Mouse (Mus musculus) spleen, embryonic (tissue): ENCODE data around the gene Fam168a.
"Not testable (repeated sequence)": the region's sequence is repeated elsewhere in the genome, so short reads cannot be mapped to it uniquely, and the experiment has no call there.

Experiments used
- CTCF ChIA-PET: fragments of 350-600 bp; sonication (Branson Sonifier 250); formaldehyde crosslinking; loops from one replicate; lab custom pipeline; 2022; lab: Charles Lee

Fam168a gene

DNA sequence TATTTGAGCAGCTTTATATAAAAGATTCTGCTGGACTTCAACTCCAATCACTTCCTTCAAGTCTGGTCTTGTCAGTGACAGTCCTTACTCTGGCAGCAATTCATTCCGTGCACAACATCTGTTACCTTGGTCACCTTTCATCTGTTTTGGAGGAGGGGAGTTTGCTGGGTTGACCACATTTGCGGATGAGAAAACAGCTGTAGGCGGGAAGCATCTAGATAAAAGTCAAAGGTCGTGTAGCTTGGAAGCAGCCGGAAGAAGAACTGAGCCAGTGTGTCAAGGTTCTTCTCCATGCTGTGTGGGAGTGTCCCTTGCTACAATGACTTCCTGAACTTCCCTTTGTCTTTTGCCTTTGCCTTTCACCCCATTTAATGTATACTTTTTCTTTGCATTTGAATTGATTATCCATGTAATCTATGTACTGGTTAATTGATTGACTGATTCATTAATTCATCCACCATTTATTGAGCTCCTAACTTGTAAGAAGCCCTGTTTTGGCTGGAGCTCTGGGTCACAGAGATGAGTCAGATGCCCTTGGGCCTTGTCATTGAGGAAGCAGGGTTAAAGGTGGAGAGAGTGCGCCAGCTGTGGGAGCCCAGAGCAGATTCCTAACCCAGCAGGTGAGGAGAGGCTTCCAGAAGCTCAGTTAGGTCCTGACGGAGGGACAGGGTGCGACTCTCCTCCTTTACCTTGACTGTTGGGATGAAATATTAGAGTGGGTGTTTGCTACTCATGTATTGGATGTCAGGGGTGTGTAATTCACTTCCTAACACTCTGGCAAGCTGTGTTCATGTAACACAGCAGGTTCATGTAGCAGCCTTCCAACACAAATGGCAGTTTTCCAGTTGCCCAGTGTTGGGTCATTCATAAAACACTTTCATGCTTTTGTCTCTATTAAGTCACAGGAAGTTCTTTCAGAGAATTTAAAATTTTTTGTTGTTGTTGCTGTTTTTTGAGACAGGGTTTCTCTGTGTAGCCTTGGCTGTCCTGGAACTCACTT lies 6.4 kb upstream of the Fam168a start:
- CTCF ChIA-PET: interaction anchor here (0.8 kb wide), 1 partner anchor 611 kb away, joined by 9 read pairs; no protein-coding TSS in a partner anchor

DNA sequence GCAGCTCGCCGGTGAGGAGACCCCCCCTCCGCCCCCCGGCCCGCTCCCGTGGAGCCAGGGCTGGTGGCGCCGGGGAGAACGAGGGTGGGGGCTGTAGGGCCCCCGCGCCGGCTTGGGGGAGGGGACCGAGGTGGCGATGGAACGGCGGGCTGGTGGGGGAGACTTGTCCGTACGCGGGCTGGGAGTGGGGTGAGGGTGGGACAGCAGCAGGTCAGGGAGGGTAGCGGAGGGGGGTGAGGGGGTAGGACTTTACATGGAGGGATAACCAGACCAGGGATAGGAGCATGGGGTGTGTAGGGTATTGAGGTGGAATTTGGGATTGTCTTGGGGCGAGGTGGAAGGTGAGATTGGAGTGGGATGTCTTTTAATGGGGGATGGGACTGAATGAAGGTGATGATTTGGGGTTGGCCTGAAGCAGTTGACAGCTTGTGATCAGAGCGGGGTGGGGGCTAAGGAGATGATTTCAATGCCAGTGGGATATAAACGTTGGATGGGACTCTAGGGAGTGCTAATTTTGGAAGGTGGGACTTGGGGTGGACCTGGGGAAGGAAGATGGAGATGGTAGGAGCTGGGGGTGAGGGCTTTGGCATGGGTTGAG lies 547 bp downstream of the Fam168a start:
- CTCF ChIA-PET: interaction anchor here (0.6 kb wide), 2 partner anchors 283 to 435 kb away, joined by 3 to 5 read pairs; no protein-coding TSS in a partner anchor

DNA sequence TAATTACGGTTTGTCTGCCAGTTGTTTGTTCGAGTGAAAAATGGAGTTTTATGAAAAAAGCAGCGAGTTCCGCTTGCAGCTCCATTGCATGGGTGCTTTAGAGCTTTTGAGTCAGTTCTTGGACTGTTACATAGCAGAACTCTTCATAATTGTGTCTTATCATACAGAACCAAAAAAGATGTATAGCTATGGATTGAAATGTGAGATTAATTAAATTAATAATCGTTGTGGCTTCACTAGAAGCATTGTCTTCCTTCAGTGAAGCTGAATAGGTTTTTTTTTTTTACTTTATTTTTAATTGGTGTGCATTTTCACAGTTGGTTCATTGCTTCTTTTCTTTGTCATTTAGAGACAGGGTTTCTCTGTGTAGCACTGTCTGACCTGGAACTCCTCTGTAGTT lies 12.3 kb downstream of the Fam168a start:
- CTCF ChIA-PET: interaction anchor here (0.6 kb wide), 1 partner anchor 15 kb away, joined by 6 read pairs; no protein-coding TSS in a partner anchor

DNA sequence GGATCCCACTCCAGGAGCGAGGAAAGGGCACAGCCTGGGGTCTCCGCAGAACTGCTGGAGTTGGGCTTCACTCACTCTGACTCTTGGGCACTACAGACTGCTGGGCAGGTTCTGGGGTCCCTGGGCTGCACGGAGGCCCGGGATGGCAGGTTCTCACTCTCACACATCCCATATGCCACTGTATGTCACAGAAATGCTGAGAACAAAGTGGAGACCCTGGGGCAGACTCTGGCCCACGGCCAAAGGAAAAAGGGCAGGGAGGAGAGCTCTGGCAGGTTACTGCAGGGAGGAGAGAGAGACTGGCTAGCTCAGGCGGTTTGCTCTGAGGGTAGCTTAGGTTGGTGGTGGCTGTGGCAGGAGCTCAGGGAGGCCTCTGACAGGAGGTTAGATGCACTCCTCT lies 15.8 kb downstream of the Fam168a start:
- CTCF ChIA-PET: interaction anchor here (0.7 kb wide), 1 partner anchor 10 kb away, joined by 10 read pairs; no protein-coding TSS in a partner anchor

DNA sequence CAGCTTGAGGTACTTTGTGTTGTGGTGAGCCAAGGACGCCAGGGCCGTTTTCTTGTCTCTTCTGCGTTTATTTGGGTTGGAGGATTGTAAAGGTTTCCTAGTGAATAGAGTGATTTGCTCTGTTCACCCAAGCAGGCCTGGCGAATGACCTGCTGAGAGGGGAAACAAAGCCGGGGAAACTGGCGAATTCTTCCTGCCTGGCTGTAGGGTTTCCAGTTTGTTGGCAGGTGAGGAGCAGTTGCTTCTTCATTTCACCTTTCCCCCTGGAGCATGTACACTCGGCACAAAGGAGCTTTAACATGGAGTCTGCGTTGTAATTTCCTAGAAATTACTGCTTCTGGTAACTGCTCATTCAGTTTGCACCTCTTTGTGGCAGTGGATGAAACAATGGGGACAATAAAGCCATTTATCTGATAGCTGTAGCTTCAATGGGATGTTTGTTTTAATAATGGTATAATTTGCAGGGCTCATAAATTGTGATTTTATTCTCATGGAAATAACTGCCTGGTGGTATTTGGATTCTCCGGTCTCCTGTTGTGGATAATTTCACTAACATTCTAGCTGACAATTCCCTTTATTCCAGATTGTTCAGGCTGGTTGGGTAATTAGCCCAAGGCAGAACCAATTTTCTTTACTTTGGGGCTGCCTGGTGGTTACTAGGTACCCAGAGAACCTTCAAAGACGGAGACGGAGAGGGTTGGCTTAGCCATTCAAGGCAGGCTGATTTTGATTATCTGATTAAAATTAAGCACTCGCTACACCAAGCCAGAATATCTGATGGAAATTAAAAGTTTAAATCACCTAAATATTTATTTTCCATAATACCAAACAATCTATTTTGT lies 17.2 kb downstream of the Fam168a start:
- CTCF ChIA-PET: no interaction called here

DNA sequence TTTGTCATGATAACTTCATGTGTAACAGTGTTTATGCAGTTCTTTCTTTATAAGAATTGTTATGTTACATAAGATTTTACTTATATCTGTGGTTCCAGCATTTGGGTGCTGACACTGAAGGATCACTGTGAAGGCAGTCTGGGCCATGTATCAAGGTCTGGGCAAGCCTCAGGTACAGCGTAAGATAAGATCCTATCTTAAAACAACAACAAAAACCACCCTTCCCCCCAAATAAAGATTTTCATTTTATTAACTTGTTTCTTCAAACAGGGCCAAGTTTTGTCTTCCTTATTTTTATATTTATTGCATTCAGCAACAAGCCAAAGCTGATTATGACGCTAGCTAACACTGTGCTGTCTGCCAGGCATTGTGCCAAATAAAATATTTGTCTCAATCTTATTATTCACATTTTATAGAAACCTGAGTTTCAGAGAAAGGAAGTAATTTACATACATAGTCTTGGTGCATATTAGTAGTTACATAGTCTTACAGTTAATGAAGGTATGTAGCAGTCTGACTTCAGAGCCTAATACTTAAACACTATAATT lies 21.2 kb downstream of the Fam168a start:
- CTCF ChIA-PET: no interaction called here

DNA sequence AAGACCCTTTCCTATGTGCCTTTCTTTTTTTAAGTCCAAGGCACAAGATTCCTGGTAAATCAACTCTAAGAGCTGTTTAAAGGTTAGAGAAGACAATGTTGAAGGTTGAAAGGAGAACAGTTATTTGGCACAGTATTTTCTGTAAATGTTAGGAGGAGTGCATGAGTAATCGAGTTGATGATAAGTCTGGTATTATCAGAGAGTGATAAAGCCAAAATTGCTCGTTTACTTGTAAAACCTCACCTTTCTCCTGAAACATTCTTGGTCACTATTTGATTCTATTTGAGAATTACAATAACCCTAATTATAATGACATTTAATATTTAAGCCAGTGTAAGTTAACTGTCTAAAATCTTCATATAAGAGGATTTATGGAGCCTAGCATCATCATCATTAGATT lies 23.3 kb downstream of the Fam168a start:
- CTCF ChIA-PET: no interaction called here

DNA sequence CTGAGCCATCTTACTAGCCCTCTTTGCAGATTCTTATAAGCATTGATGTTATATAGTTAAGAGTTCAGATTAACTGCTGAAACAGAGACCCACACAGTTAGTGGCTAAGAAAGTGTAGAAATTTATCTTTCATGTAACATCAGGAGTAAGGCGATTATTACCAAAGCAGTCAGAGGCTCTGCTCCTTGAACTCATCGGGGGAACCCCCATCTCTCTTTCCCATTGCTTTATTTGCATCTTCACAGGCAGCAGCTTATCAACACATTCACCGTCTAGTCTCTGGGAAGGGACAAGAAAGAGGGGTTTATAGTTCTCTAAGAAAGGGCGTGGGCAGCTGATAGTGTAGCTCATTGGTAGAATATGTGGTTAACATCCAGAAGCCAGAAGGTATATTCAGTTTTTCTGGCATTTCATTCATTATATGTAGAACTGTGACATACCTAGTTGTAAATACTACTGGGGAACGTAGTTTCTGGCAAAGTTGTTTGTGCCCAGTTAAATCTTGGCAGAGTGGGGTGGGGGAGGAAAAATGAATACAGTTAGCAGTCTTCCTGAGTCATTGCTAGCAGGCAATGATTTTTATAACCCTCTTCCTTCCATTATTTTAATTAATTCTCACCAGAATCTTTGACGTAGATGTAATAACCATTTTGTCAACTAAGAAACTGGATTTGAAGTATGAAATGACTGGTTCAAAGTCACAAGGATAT lies 26.1 kb downstream of the Fam168a start:
- CTCF ChIA-PET: interaction anchor here (0.5 kb wide), 1 partner anchor 11 kb away, joined by 10 read pairs; no protein-coding TSS in a partner anchor

DNA sequence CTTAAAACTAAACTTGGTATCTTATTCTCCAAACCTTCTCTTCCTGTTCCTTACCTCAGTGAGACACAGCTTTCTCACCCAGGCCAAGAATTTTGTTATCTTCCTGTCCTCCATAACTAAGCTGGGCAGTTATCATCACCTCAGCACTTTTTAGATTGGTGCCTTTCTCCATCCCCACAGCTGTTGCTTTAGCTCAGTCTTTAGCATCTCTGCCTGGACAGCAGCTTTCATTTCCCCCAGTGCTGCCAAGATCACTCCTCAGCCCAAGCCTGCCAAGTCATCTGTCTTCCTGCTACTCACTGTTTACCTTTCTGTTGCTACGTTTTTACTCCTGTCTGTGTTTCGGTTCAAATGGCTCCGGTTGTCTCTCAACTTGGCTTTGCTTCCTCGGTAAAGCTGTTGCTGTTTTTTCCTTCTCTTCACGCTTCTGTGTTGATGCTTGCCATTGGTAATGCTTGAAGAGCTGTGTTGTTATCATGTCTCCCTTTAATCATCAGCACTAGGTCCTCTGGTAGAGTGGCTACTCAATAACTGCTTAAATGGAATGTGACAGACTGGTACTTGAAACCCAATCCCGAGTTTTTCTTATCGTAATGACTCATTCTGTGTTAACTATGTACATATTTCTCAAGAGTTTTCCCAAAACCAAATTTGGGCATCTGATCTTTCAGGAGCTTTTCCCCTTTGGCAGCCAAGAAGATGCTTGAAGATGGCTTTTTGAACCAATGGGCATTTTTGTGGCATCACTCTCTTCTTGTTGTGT lies 26.8 kb downstream of the Fam168a start:
- CTCF ChIA-PET: no interaction called here

DNA sequence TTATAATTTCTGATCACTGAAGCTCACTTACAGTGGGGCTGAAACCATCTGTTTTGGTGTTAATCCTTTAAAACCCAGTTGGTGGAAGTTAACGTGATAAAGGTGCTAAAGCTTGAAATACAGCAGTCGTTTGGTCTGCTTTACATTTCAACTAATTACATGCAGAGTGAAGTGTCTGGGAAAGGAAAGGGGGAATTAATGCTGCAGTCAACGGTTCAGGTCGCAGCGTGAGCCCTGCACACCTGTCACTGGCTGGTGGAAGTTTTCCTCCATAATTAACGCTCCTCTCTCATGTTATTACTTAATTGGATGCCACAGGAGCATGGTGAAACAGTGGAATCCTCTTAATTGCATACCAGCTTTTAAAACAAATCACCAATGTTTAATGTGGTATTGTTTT lies 27.8 kb downstream of the Fam168a start:
- CTCF ChIA-PET: no interaction called here

DNA sequence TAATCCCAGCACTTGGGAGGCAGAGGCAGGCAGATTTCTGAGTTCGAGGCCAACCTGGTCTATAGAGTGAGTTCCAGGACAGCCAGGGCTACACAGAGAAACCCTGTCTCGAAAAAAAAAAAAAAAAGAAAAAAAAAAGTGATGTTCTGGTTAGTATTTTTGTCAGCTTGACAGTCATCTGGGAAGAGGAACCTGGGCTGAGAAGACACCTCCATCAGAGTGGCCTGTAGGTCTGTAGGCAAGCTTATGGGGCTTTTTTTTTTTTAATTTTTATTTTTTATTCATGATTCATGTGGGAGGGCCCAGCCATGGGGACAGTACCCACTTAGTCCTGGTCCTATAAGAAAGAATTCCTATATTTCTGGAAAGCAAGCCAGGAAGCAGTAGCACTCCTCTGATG lies 28.5 kb downstream of the Fam168a start:
- CTCF ChIA-PET: not testable (repeated sequence)

DNA sequence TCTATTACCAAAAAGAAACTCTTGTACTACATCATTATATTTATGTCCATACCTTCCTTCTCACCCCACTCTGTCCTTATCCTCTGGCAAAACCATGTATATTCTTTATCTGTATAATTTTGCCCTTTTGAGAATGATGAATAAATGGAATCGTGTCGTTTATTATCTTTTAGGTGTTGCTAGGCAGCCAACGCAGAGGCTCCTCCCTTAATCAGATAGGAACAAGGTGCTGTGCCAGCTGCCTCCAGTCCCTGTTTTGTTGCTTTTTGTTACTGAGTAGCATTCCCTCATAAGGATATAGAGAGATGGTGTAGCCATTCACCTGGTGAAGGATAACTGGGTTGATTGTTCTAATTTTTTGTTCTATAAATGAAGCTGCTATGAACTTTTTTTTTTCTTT lies 29.7 kb downstream of the Fam168a start:
- CTCF ChIA-PET: no interaction called here

DNA sequence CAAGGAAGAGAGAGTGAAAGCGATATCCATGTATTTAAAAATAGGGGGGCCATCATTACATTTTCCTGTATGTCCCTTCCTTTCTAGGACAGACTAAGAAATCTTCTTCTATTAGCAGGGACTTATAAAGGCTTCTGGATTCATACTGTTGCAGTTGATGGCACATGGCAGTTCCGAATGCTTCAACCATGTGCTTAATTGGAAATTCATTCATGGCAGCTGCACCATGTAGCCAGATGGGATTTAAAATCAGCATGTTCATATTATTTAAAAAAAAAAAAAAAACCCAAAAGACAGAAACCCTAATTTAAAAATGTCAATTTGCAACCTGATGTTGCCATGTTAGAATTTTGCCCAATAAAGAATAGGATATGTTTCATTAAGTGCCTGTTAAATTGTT lies 37.9 kb downstream of the Fam168a start:
- CTCF ChIA-PET: no interaction called here

DNA sequence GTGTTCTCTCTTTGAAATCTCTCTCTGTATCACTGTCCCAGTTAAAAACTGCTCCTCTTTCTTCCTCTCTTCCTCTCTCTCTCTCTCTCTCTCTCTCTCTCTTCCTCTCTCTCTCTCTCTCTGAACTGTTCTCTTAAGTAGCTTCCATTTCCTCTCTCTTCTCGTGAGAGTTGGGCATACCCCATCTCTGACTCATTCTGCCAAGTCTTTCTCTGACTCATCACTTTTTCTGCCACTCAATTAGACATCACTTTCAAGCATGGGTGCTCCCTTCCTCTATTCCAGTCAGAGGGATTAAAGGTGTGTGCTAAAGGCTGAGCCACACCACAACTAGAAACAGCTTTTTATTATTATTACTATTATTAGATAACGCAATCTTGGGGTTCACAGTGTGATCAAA lies 43.7 kb downstream of the Fam168a start:
- CTCF ChIA-PET: no interaction called here

DNA sequence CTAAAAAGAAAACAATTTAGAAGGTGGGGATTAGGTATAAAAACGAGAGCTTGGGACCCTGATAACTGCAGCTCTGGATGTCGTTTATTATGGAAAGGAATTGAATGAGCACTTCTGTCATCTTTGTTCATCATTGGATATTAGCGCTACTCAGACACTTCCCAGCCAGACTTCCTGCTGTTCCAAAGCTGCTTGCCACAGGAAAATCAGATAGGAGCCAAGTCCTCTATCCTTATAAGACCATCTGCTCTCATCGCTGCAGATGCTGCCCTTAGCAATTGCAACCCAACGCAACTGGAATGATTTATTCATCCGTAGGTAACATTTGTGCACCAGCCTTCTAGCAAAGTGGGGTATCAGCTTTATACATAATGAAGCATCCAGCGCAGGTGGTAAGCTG lies 52.3 kb downstream of the Fam168a start:
- CTCF ChIA-PET: no interaction called here

DNA sequence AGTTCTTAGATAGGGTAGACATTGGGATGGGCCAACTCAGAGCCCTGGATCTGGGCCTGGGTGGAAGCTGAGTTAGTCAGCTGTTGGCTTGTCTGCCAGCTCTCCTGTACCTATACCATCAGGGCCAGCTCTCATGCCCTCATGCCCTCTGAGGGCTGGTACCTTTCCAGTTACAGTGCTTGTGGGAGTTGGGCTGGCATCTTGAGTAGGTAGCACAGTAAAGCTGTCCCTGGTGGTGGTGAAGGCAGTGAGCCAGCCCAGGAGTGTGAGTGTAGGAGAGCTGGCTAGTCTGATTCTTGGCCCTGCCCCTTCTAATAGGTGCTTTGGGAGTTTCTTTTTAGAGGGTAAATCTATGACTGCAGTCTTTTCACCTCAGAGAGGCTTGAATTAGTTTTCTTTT lies 56.3 kb downstream of the Fam168a start:
- CTCF ChIA-PET: interaction anchor here (0.6 kb wide), 1 partner anchor 122 kb away, joined by 3 read pairs; no protein-coding TSS in a partner anchor

DNA sequence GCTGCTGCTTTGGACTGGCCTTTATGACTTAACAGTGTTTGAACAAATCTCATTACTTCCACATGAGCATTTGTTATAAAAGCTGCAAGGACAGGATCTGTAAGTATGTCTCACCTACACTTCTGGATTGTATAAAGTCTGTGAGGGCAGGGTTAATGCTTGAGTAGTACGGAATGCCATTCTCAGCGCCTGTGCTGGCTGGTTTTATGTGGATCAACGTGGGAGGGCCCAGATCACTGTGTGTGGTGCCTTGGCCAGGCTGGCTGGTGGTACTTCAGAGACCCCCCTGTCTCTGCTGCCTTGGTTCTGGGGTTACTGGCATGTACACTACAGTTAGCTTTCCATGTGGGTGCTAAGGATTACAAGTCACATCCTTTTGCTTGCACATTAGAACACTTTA lies 61.1 kb downstream of the Fam168a start:
- CTCF ChIA-PET: no interaction called here

DNA sequence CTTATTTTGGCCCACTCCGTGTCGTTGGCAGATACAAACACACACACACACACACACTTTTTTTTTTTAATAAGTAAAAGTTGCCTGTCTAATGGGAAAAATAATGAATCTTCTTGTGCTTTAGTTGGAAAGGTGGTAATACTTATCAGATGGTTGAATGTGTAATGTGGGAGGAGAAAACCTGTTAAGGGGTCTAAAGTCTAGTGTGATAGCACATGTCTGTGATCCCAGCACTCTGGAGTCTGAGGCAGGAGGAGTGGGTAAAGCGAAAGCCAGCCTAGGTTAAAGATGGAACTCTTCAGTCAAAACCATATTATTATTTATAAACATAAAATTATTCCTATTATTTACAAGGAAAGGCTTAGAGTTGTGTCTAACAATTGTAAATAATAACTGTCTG lies 61.6 kb downstream of the Fam168a start:
- CTCF ChIA-PET: interaction anchor here (0.5 kb wide), 1 partner anchor 19 kb away, joined by 3 read pairs; no protein-coding TSS in a partner anchor

DNA sequence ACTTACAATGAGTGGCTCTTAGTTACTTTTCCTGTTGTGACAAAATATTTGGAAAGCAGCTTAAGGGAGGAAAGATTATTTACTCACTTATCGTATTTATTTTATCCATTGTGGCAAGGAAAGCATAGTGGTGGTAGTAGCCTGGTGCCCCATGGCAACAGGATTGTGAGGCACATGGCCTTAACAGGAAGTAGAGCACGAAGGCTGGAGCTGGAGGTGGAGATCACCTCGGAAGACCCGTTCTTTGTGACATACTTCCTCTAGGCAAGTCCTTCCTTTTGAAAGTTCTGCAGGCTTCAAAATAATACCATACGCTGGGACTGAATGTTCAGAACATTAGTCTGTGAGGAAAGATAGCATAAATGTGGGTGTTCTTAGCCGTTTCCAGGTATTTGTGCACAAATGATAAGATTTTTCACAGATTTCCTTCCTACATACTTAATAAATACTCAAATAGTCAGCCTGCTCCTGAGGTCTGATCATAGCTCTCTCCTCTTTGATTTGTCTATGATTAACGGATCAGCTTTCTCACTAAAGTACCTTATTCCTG lies 63.2 kb downstream of the Fam168a start:
- CTCF ChIA-PET: no interaction called here
